Mouse (Mus musculus) mammary gland, adult 2 months (tissue): ENCODE measurements around the gene Pald1. TPM values are rescaled to one million over a fixed set of nuclear protein-coding genes. Genes with fewer than 3 reads are reported as not detected.

Experiments used
- polyA plus RNA-seq: library from polyadenylated mRNA; depleted of rRNA; stranded (reverse); fragments of >200 nt; gene quantifications from 2 replicates; pipeline ENCODE4 v1.2.3, GENCODE M21; 2012; ENCODE audit warnings: low replicate concordance; rRNA removed

The Pald1 gene
- 23.7 and 27.5 TPM in 2 replicates for polyA plus RNA-seq

DNA sequence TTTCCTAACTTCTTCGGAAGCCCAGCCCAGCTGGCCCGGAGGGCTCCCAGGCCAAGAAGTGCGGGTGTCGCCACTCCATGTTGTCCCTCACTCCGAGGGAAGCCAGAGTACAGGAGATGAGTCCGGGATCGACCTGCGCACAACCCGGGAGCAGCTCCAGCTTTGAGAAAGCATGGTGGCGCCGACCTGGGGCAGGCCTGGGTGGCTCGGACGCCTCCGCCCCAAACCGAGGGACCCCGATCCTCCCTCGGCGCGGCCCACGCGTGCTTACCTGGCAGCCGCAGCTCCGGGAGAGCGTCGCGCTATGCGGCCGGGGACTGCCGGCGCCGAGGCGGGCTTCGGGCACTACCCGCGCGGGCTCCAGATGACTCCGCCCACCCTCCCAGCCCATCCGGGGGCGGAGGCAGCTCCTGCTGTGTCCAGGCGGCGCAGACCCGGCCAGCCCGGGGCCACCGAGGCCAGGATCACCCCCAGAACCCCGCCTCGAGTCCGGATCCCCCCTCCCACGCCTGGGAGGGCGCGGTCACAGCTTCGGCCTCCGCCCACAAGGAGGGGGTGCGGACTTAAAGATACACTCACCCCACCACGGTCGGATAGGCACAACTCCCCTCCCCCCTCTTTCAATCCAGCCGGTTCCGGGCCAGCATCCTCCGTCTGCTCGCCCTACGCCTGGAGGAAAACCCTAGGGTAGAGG, at the start of gene Pald1:
Gene Pald1, minus strand, starts transcription at position 510 of the 694 bp plus-strand sequence.

DNA sequence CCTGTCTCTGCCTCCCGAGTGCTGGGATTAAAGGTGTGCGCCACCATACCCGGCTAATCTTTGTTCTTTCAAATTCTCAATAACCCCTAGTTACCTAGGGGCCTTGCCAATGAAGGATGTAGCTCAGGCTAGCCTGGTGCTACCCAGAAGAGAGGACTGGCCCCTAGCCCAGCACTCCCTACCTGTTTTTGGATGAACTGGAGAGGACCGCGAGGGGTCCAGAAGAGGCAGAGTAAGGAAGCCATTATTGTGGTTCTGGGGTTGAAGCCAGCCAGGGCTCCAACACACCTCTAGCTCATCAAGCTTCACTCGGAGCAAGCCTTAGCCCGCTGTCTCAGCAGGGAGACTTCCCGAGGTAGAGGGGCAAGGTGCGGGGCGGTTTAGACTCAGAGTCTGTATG, 34.3 kb upstream of the Pald1 start, which contains the start of gene Nodal:
Gene Nodal, plus strand, starts transcription at position 301 of the 400 bp plus-strand sequence.

DNA sequence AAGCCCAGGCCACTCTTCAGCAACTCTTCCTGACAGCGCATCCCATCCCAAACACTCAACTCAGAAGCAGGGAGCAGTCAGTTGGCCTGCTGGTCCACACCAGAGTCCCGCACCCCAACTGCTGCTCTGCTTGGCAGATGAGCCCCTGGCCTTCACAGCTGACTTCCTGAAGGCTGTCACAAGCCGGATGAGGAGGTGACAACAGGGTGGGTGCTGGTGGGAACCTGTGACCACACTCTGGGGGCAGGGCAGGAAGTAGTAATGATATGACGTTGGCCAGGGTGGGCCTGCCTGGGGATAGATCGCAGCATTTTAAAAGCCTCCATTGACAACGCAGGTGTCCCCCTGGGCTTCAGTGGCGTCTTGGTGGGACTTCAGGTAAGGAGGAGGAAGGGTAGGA, 85.9 kb downstream of the Pald1 start, which contains the start of gene Prf1:
Gene Prf1, plus strand, starts transcription at position 357 of the 400 bp plus-strand sequence.

DNA sequence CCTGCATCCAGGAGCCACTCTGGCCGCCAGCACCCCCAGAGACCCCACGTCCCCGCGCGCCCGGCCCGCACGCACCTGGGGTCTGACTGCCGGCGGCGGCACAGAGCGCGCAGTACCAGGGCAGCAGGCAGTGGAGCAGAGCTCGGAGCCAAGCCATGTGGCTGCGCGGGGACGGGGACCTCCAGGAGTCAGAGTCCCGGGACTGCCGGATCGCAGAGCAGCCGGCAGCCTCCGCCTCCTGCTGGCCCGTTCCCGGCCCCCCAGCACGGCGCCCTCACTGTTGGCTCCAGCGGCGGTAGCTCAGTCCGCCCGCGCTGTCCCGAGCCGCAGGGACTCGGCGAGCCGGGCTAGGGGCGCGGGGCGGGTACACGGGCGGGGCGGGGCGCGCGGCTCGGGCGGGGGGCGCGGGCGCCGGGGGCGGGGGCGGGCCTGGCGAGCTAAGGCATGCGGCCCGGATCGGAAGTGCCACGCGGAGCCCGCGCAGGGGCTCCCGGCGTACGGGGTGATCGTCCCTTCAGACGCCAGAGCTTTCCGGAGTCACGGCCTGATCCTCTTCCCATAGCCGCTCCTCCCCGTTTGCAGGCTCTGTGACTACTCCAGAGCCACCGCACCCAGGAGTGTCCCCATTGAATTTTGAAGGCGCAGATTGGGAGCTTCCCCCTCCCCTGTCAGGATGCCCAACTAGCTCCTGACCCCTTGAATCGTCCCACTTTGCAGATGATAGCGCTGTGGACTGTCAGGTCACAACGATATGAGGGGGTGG, 110.1 kb downstream of the Pald1 start, which contains the start of gene Adamts14:
Gene Adamts14, minus strand, starts transcription at position 358 of the 763 bp plus-strand sequence.

Other genes with a start within 250 kb of the Pald1 start
- 33.3 and 66.8 TPM in 2 replicates for gene Sgpl1, start 235.8 kb downstream of the Pald1 start, polyA plus RNA-seq
- 0.76 and 1.1 TPM in 2 replicates for gene Tbata, start 211.6 kb downstream of the Pald1 start, polyA plus RNA-seq
- gene Adamts14, start 110.1 kb downstream of the Pald1 start, polyA plus RNA-seq: 4.3 and 7.4 TPM in 2 replicates
- 6.2 and 10.7 TPM in 2 replicates for gene Prf1, start 85.7 kb downstream of the Pald1 start, polyA plus RNA-seq
- 0.04 and 0.16 TPM in 2 replicates for gene Nodal, start 34.4 kb upstream of the Pald1 start, polyA plus RNA-seq
- gene Eif4ebp2, start 69.1 kb upstream of the Pald1 start, polyA plus RNA-seq: 161 and 181 TPM in 2 replicates
- 6.8 and 43.1 TPM in 2 replicates for gene Lrrc20, start 92.3 kb upstream of the Pald1 start, polyA plus RNA-seq
- 0.33 and 0.60 TPM in 2 replicates for gene Npffr1, start 212.0 kb upstream of the Pald1 start, polyA plus RNA-seq